Mouse (Mus musculus) myocyte (in vitro differentiated cells): ENCODE data around the gene Vmo1.
A peak's percentile ranks its signal among the peaks of the same experiment; 100 is the strongest.

Experiments used
- CEBPB ChIP-seq: IDR thresholded peaks from 2 replicates; pipeline ENCODE4 v1.6.1; 2011; ENCODE audit warnings: mild to moderate bottlenecking, moderate library complexity; ENCODE audit not compliant: poor library complexity, insufficient read depth, severe bottlenecking
- E2F4 ChIP-seq: IDR thresholded peaks from one replicate; pipeline ENCODE4 v1.6.1; 2011; ENCODE audit warnings: mild to moderate bottlenecking, control low read depth, moderate library complexity; ENCODE audit not compliant: insufficient read depth
- MAX ChIP-seq: IDR thresholded peaks from one replicate; pipeline ENCODE4 v1.6.1; 2011; ENCODE audit warnings: low read depth, mild to moderate bottlenecking, control low read depth
- POLR2A ChIP-seq: IDR thresholded peaks from one replicate; pipeline ENCODE4 v1.6.1; 2011; ENCODE audit warnings: low read depth, mild to moderate bottlenecking, control low read depth, moderate library complexity; ENCODE audit not compliant: insufficient read length
- POLR2AphosphoS2 ChIP-seq: IDR thresholded peaks from one replicate; pipeline ENCODE4 v1.6.1; 2011; ENCODE audit warnings: low read depth, control low read depth; ENCODE audit not compliant: insufficient read length
- TCF12 ChIP-seq: IDR thresholded peaks from one replicate; pipeline ENCODE4 v1.6.1; 2011; ENCODE audit warnings: mild to moderate bottlenecking, control low read depth; ENCODE audit not compliant: poor library complexity, insufficient read depth, severe bottlenecking
- USF1 ChIP-seq: IDR thresholded peaks from one replicate; pipeline ENCODE4 v1.6.1; 2011; ENCODE audit warnings: low read depth, mild to moderate bottlenecking, control low read depth, moderate library complexity

- no peak for TF ChIP-seq CEBPB
- no peak for TF ChIP-seq USF1
- TF ChIP-seq POLR2A = no peak
- TF ChIP-seq E2F4 = no peak
- peak; percentile 37 for TF ChIP-seq POLR2AphosphoS2
- TF ChIP-seq MAX = no peak
- no peak for TF ChIP-seq TCF12
Observed at GRCm38 (mm10) chr11:70528610-70529009, 14.2 kb upstream of the Vmo1 start.
